Mouse (Mus musculus): ENCODE measurements at regions not wholly inside any gene's neighbourhood (a gene's known extent, or its start where the extent isn't known, plus 50 kb on each side); places are given as distances from the start of the nearest gene placed in this dataset.
A peak's percentile ranks its signal among the peaks of the same experiment; 100 is the strongest.

- ATAC-seq (ENCODE audit: low TSS enrichment), result no peak
Measured at GRCm38 (mm10) chr5:112012505-112013164, 239.7 kb downstream of the Cryba4 start.

GRCm38 (mm10) chr5:112018925-112019324 lies 233.4 kb downstream of the Cryba4 start:
- ATAC-seq (ENCODE audit: low TSS enrichment), result no peak

GRCm38 (mm10) chr5:112020882-112021281 lies 231.4 kb downstream of the Cryba4 start:
- peak; percentile 16; the same call in 1 of the 2 replicates for ATAC-seq (ENCODE audit: low TSS enrichment)

- ATAC-seq (ENCODE audit: low TSS enrichment), result peak; percentile 34; the same call in 1 of the 2 replicates
Measured at GRCm38 (mm10) chr5:112029955-112030354, 222.4 kb downstream of the Cryba4 start.

- ATAC-seq (ENCODE audit: low TSS enrichment), result no peak
Measured at GRCm38 (mm10) chr5:112032036-112032435, 220.3 kb downstream of the Cryba4 start.

GRCm38 (mm10) chr5:112035426-112035825 lies 216.9 kb downstream of the Cryba4 start:
- no peak for ATAC-seq (ENCODE audit: low TSS enrichment)

- ATAC-seq (ENCODE audit: low TSS enrichment), result no peak
Measured at GRCm38 (mm10) chr5:112037080-112037479, 215.2 kb downstream of the Cryba4 start.

- ATAC-seq (ENCODE audit: low TSS enrichment), result no peak; the same call in 1 of the 2 replicates
Measured at GRCm38 (mm10) chr5:112039645-112040372, 212.5 kb downstream of the Cryba4 start.

- ATAC-seq (ENCODE audit: low TSS enrichment), result peak; percentile 51; the same call in 1 of the 2 replicates
Measured at GRCm38 (mm10) chr5:112040678-112041077, 211.6 kb downstream of the Cryba4 start.

- peak; percentile 52; the same call in 1 of the 2 replicates for ATAC-seq (ENCODE audit: low TSS enrichment)
Measured at GRCm38 (mm10) chr5:112041285-112041684, 211.0 kb downstream of the Cryba4 start.

GRCm38 (mm10) chr5:112042236-112042635 lies 210.1 kb downstream of the Cryba4 start:
- ATAC-seq (ENCODE audit: low TSS enrichment), result peak; percentile 71

GRCm38 (mm10) chr5:112050046-112050782 lies 202.1 kb downstream of the Cryba4 start:
- 0 out of 2 replicates have a peak, but pooled peaks have one; percentile 52 for ATAC-seq (ENCODE audit: low TSS enrichment)

GRCm38 (mm10) chr5:112050906-112051305 lies 201.4 kb downstream of the Cryba4 start:
- peak; percentile 55; the same call in 1 of the 2 replicates for ATAC-seq (ENCODE audit: low TSS enrichment)

GRCm38 (mm10) chr5:112051786-112052185 lies 200.5 kb downstream of the Cryba4 start:
- ATAC-seq (ENCODE audit: low TSS enrichment), result no peak

GRCm38 (mm10) chr5:112053600-112054155 lies 198.6 kb downstream of the Cryba4 start:
- no peak for ATAC-seq (ENCODE audit: low TSS enrichment)

- ATAC-seq (ENCODE audit: low TSS enrichment), result no peak
Measured at GRCm38 (mm10) chr5:112055018-112055417, 197.3 kb downstream of the Cryba4 start.

- no peak for ATAC-seq (ENCODE audit: low TSS enrichment)
Measured at GRCm38 (mm10) chr5:112069917-112070316, 182.4 kb downstream of the Cryba4 start.

GRCm38 (mm10) chr5:112072456-112072855 lies 179.9 kb downstream of the Cryba4 start:
- no peak for ATAC-seq (ENCODE audit: low TSS enrichment)

GRCm38 (mm10) chr5:112077097-112077496 lies 175.2 kb downstream of the Cryba4 start:
- no peak for ATAC-seq (ENCODE audit: low TSS enrichment)

- ATAC-seq (ENCODE audit: low TSS enrichment), result peak; percentile 44
Measured at GRCm38 (mm10) chr5:112077840-112078600, 174.3 kb downstream of the Cryba4 start.

GRCm38 (mm10) chr5:112081006-112081405 lies 171.3 kb downstream of the Cryba4 start:
- no peak; the same call in 1 of the 2 replicates for ATAC-seq (ENCODE audit: low TSS enrichment)
